Mouse (Mus musculus) C2C12 (cell line): ENCODE measurements around the gene 1700012A03Rik.

ENCODE experiments used
- CEBPB ChIP-seq: IDR thresholded peaks from one replicate; pipeline ENCODE4 v1.6.1; 2011; ENCODE audit warnings: low read depth, mild to moderate bottlenecking, control low read depth, moderate library complexity
- CTCF ChIP-seq: IDR thresholded peaks from one replicate; pipeline ENCODE4 v1.5.1; 2011; ENCODE audit not compliant: control insufficient read depth, insufficient read depth, insufficient read length
- MAX ChIP-seq: IDR thresholded peaks from one replicate; pipeline ENCODE4 v1.6.1; 2011; ENCODE audit warnings: mild to moderate bottlenecking, control low read depth

GRCm38 (mm10) chr6:32052135-32052915 is 2.3 kb downstream of the 1700012A03Rik start:
- TF ChIP-seq CTCF (no peak), MAX (no peak), CEBPB (no peak)
